Mouse (Mus musculus) lung, embryonic 16.5 days (tissue): Measurements from ENCODE around the gene Abat. TPM values are rescaled to one million over a fixed set of nuclear protein-coding genes. Genes with fewer than 3 reads are reported as not detected.
"Not testable (repeated sequence)": the region's sequence is repeated elsewhere in the genome, so short reads cannot be mapped to it uniquely, and the experiment has no call there.

Source experiments
- ATAC-seq: fragments of 200-750 bp; cut with Nextera tagmentation; 2 replicates; pipeline ENCODE4 v1.8.0; 2017; ENCODE audit warnings: low read depth, mild to moderate bottlenecking, moderate library complexity
- H3K27ac ChIP-seq: fragments of 300-500 bp; sonication (generic); 2 replicates; pipeline ENCODE4 v1.5.1; 2014; ENCODE audit warnings: mild to moderate bottlenecking, control low read depth, low read length
- H3K27me3 ChIP-seq: fragments of 300-500 bp; sonication (generic); 2 replicates; pipeline ENCODE4 v1.6.1; 2014; ENCODE audit warnings: low read depth, low read length, mixed read lengths; ENCODE audit not compliant: control insufficient read depth, insufficient read depth
- H3K36me3 ChIP-seq: fragments of 300-500 bp; sonication (generic); 2 replicates; pipeline ENCODE4 v1.6.1; 2014; ENCODE audit warnings: low read length; ENCODE audit not compliant: control insufficient read depth, insufficient read depth
- H3K4me1 ChIP-seq: fragments of 300-500 bp; sonication (generic); replicated peaks from 2 replicates; pipeline ENCODE4 v1.6.1; 2014; ENCODE audit warnings: low read length, mixed read lengths; ENCODE audit not compliant: control insufficient read depth, insufficient read depth
- H3K4me2 ChIP-seq: fragments of 300-500 bp; sonication (generic); 2 replicates; pipeline ENCODE4 v1.6.1; 2014; ENCODE audit warnings: low read depth, low read length, control low read depth
- H3K4me3 ChIP-seq: fragments of 300-500 bp; sonication (generic); 2 replicates; pipeline ENCODE4 v1.5.1; 2014; ENCODE audit warnings: mild to moderate bottlenecking, low read length, control low read depth
- H3K9ac ChIP-seq: fragments of 300-500 bp; sonication (generic); 2 replicates; pipeline ENCODE4 v1.6.1; 2014; ENCODE audit warnings: low read length, control low read depth
- H3K9me3 ChIP-seq: fragments of 300-500 bp; sonication (generic); 2 replicates; pipeline ENCODE4 v1.6.1; 2016; ENCODE audit warnings: low read length; ENCODE audit not compliant: control insufficient read depth
- WGBS: fragments of 180-500 bp; shearing (Covaris S2); extraction: QIAGEN DNeasy Blood & Tissue Kit; methylation state at CpG from one replicate; pipeline ENCODE4 v1.1.7; 2014; 5-methylcytosine and 5-hydroxymethylcytosine counted together
- polyA plus RNA-seq: library from polyadenylated mRNA; unstranded; fragments of >200 nt; fragmentation: Nextera tagmentation; extraction: Ambion mirVana; gene quantifications from 2 replicates; pipeline ENCODE4 v1.2.1, GENCODE M21; 2015

Abat gene
- polyA plus RNA-seq, 1 experiment from 2014 or later: 19.6 TPM

DNA sequence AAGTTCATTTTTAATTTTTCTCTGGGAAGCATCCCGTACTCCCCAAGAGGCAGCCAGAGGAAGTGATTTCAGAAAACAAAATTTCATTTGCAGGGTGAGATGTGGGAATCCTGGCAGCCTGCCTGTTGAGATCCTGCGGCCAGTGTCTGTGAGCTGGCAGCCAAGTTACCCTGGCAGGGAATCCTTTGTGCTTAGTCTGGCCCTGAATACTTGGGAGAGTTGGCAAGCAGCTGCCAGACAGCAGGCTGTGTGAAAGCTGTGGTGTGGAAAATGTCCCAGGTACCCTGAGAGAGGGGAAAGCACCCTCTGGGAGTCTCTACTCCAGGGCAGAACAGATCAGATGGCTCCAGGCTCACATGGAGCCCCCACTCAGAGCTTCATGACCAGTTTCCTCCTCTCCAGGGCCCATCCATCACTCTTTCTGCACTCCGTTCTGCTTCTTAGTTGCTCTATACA, 27.7 kb downstream of the Abat start:
- Histone ChIP-seq H3K27me3 (no peaks in the 10 kb centered on the region), H3K4me2 (no peak overlapping the region), H3K4me3 (no peak overlapping the region), H3K9me3 (no peaks in the 10 kb centered on the region), H3K36me3 (no peaks in the 10 kb centered on the region), H3K27ac (peak overlapping the region; percentile 17; the same call in 1 of the 2 replicates), H3K4me1 (peaks cover 3% of the 10 kb centered on the region; the same call in 1 of the 2 replicates), H3K9ac (no peak overlapping the region)
- 41% methylated on average over 3 of the region's 3 CpGs for WGBS
- peak; percentile 84 for ATAC-seq

- ATAC-seq: no peak
- no peak overlapping the region for H3K9ac ChIP-seq
- 73% methylated on average over 2 of the region's 2 CpGs for WGBS
- no peak overlapping the region for H3K4me2 ChIP-seq
- no peaks in the 10 kb centered on the region for H3K27me3 ChIP-seq
- H3K36me3 ChIP-seq: no peaks in the 10 kb centered on the region
- H3K4me1 ChIP-seq: no peaks in the 10 kb centered on the region
- no peak overlapping the region for H3K4me3 ChIP-seq
- no peak overlapping the region for H3K27ac ChIP-seq
- no peaks in the 10 kb centered on the region for H3K9me3 ChIP-seq
Measured at GRCm38 (mm10) chr16:8547836-8548235, 34.6 kb downstream of the Abat start.

GRCm38 (mm10) chr16:8549506-8549905, 36.3 kb downstream of the Abat start:
- no peaks in the 10 kb centered on the region for H3K36me3 ChIP-seq
- no peak overlapping the region for H3K27ac ChIP-seq
- H3K9me3 ChIP-seq: no peaks in the 10 kb centered on the region
- no peaks in the 10 kb centered on the region for H3K27me3 ChIP-seq
- ATAC-seq: no peak
- no peak overlapping the region for H3K4me2 ChIP-seq
- H3K4me3 ChIP-seq: no peak overlapping the region
- 67% methylated on average over 9 of the region's 9 CpGs for WGBS
- no peaks in the 10 kb centered on the region for H3K4me1 ChIP-seq
- H3K9ac ChIP-seq: no peak overlapping the region

- ATAC-seq: no peak
- Histone ChIP-seq H3K9ac (no peak overlapping the region), H3K9me3 (0 out of 2 replicates have a peak, but pooled peaks cover 2% of the 10 kb centered on the region), H3K4me3 (no peak overlapping the region), H3K4me2 (no peak overlapping the region), H3K36me3 (no peaks in the 10 kb centered on the region), H3K4me1 (no peaks in the 10 kb centered on the region), H3K27ac (no peak overlapping the region), H3K27me3 (no peaks in the 10 kb centered on the region)
- 77% methylated on average over 3 of the region's 3 CpGs for WGBS
Measured at GRCm38 (mm10) chr16:8554351-8554750, 41.1 kb downstream of the Abat start.

- not testable (repeated sequence) for H3K27ac ChIP-seq, H3K9ac ChIP-seq, H3K4me3 ChIP-seq, H3K36me3 ChIP-seq, H3K4me1 ChIP-seq, H3K27me3 ChIP-seq, ATAC-seq, H3K4me2 ChIP-seq, H3K9me3 ChIP-seq
- WGBS: 100% methylated on average over 2 of the region's 2 CpGs
Measured at GRCm38 (mm10) chr16:8554751-8555150, 41.5 kb downstream of the Abat start.

DNA sequence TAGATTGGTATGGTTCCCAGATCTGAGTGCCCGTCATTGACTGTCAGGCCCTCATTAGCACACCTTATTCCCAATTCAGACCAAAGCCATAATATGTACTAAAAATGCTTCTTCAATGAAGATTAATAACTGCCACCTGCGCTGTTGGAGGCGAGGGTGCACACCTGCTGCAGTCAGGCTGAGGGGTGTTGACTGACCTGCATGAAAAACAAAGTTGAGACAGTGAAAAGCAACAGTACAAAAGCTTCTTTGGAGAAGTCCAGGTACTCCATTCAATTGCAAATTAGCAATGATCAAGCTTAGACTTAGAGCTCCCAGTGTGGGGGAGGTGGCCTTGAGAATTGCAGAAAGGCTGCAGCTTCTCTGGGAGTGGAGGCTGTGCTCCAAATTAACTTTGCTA, 42.1 kb downstream of the Abat start:
- ATAC-seq, H3K4me3 ChIP-seq, H3K9me3 ChIP-seq, H3K27me3 ChIP-seq, H3K4me1 ChIP-seq, H3K27ac ChIP-seq, H3K4me2 ChIP-seq, H3K9ac ChIP-seq, H3K36me3 ChIP-seq: not testable (repeated sequence)
- 86% methylated on average over 3 of the region's 3 CpGs for WGBS

DNA sequence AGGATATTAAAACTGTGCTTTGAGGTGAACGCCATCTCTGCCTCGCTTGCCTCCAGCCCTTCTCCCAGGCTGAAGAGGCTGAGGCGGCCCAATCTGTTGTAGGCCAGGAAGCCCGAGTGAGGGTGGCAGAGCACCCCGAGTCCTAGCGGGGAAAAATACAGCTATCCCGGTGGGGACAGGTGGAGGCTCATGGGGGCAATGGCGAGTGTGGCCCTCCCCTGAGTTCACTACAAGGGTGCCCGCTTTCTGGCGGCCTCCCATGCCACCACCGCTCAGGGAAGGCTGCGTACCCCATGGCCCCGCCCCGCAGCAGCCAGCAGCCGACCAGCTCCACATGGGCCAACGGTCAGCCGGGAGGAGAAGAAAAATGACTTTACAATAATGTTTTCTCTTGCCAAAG, 46.9 kb downstream of the Abat start:
- Histone ChIP-seq H3K27me3 (no peaks in the 10 kb centered on the region), H3K9ac (no peak overlapping the region), H3K4me1 (no peaks in the 10 kb centered on the region), H3K9me3 (peaks cover 7% of the 10 kb centered on the region), H3K27ac (no peak overlapping the region), H3K4me2 (no peak overlapping the region), H3K4me3 (no peak overlapping the region), H3K36me3 (no peaks in the 10 kb centered on the region)
- ATAC-seq: no peak
- 93% methylated on average over 17 of the region's 17 CpGs for WGBS

DNA sequence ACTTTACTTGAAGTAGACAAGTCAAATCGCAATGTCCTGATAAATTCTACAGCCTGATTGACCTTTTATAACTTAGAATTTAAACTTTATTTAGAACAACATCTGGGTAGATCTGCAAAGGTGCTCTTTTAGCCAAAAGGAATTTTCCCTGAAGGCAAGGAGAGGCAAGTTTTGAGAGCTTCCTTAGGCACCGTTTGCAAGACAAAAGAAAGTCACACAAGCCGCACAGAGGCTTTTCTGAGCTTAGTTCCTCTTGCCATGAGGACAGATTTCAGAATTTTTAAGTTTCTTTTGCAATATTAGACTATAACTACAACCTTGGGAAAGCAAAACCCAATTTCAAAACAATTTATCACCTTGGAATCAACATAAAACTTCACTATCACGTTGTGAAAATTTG, 47.9 kb downstream of the Abat start:
- H3K27me3 ChIP-seq: not testable (repeated sequence)

GRCm38 (mm10) chr16:8561856-8562255, 48.6 kb downstream of the Abat start:
- WGBS: 48% methylated on average over 4 of the region's 4 CpGs
- H3K36me3 ChIP-seq, H3K27me3 ChIP-seq, H3K9me3 ChIP-seq, H3K4me1 ChIP-seq, H3K4me3 ChIP-seq, ATAC-seq, H3K9ac ChIP-seq, H3K4me2 ChIP-seq, H3K27ac ChIP-seq: not testable (repeated sequence)

More for the DNA sequence above, 47.9 kb downstream of the Abat start:
- not testable (repeated sequence) for H3K36me3 ChIP-seq, H3K4me1 ChIP-seq, H3K9ac ChIP-seq, ATAC-seq, H3K4me3 ChIP-seq, H3K27ac ChIP-seq, H3K4me2 ChIP-seq, H3K9me3 ChIP-seq
- WGBS: 53% methylated on average over 4 of the region's 4 CpGs

- H3K27me3 ChIP-seq, H3K4me2 ChIP-seq, H3K36me3 ChIP-seq, H3K9ac ChIP-seq, H3K4me3 ChIP-seq, ATAC-seq, H3K9me3 ChIP-seq, H3K4me1 ChIP-seq, H3K27ac ChIP-seq: not testable (repeated sequence)
- WGBS: 77% methylated on average over 3 of the region's 3 CpGs
Measured at GRCm38 (mm10) chr16:8562827-8563226, 49.6 kb downstream of the Abat start.
